Mouse (Mus musculus): ENCODE measurements around the gene Slc4a3. TPM values are rescaled to one million over a fixed set of nuclear protein-coding genes. Genes with fewer than 3 reads are reported as not detected.

Slc4a3 gene
- polyA plus RNA-seq, 1 experiment from 2014 or later, result 4.0 TPM

GRCm38 (mm10) chr1:75561898-75562238 lies 15.8 kb downstream of the Slc4a3 start:
- no peaks in the 10 kb centered on the region for H3K4me1 ChIP-seq (replicated peaks; ENCODE audit: control insufficient read depth, insufficient read depth, low read length)
- no peaks in the 10 kb centered on the region for H3K36me3 ChIP-seq (ENCODE audit: control insufficient read depth, insufficient read depth)
- no peak for ATAC-seq
- no peaks in the 10 kb centered on the region for H3K27me3 ChIP-seq (replicated peaks; ENCODE audit: control insufficient read depth, insufficient read depth, low read length)
- H3K9ac ChIP-seq (ENCODE audit: low read depth, low read length), result no peak overlapping the region
- 34% methylated on average over 1 of the region's 1 CpGs for WGBS
- H3K27ac ChIP-seq (ENCODE audit: low read depth, low read length), result no peak overlapping the region
- TF ChIP-seq CTCF (IDR thresholded peaks at IDR 0.05; ENCODE audit: low read depth), result no peak
- no peak overlapping the region for H3K4me3 ChIP-seq (ENCODE audit: low read depth, low read length)
- no peak overlapping the region for H3K4me2 ChIP-seq (replicated peaks; ENCODE audit: low read depth)
- no peaks in the 10 kb centered on the region for H3K9me3 ChIP-seq (ENCODE audit: control insufficient read depth)

GRCm38 (mm10) chr1:75564102-75564501 lies 18.0 kb downstream of the Slc4a3 start:
- no peaks in the 10 kb centered on the region for H3K4me1 ChIP-seq (replicated peaks; ENCODE audit: control insufficient read depth, insufficient read depth, low read length)
- H3K36me3 ChIP-seq (ENCODE audit: control insufficient read depth, insufficient read depth), result no peaks in the 10 kb centered on the region
- no peak overlapping the region for H3K9ac ChIP-seq (ENCODE audit: low read depth, low read length)
- H3K27ac ChIP-seq (ENCODE audit: low read depth, low read length), result no peak overlapping the region
- H3K4me2 ChIP-seq (replicated peaks; ENCODE audit: low read depth), result no peak overlapping the region
- no peaks in the 10 kb centered on the region for H3K9me3 ChIP-seq (ENCODE audit: control insufficient read depth)
- TF ChIP-seq CTCF (IDR thresholded peaks at IDR 0.05; ENCODE audit: low read depth), result no peak
- no peaks in the 10 kb centered on the region for H3K27me3 ChIP-seq (replicated peaks; ENCODE audit: control insufficient read depth, insufficient read depth, low read length)
- WGBS, result 85% methylated on average over 2 of the region's 2 CpGs
- ATAC-seq, result no peak
- no peak overlapping the region for H3K4me3 ChIP-seq (ENCODE audit: low read depth, low read length)

GRCm38 (mm10) chr1:75564916-75565315 lies 18.9 kb downstream of the Slc4a3 start:
- Histone ChIP-seq H3K36me3 (ENCODE audit: control insufficient read depth, insufficient read depth) (no peaks in the 10 kb centered on the region), H3K9me3 (ENCODE audit: control insufficient read depth) (no peaks in the 10 kb centered on the region), H3K27me3 (replicated peaks; ENCODE audit: control insufficient read depth, insufficient read depth, low read length) (no peaks in the 10 kb centered on the region), H3K27ac (ENCODE audit: low read depth, low read length) (no peak overlapping the region), H3K9ac (ENCODE audit: low read depth, low read length) (no peak overlapping the region), H3K4me1 (replicated peaks; ENCODE audit: control insufficient read depth, insufficient read depth, low read length) (no peaks in the 10 kb centered on the region), H3K4me2 (replicated peaks; ENCODE audit: low read depth) (no peak overlapping the region), H3K4me3 (ENCODE audit: low read depth, low read length) (no peak overlapping the region)
- ATAC-seq, result no peak
- no peak for TF ChIP-seq CTCF (IDR thresholded peaks at IDR 0.05; ENCODE audit: low read depth)
- WGBS, result 35% methylated on average over 5 of the region's 5 CpGs

DNA sequence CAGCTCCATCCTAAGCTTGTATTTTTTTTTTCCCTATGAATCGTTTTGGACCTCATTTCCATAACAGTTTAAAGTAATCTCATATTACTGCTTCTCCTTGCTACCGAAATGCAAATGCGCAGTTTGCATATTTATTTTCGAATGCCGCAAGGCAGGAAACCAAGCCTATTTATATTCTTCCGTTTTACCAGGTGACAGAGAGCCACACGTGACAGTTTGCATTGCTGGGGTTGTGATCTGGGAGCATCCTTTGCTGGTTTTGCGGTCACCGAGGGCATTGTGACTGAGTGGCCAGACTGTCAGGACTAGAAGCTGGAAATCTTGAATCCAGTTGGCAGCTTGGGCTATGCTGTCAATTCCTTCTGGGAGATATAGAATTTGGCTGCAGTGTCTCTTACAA lies 19.6 kb downstream of the Slc4a3 start:
- Histone ChIP-seq H3K27ac (ENCODE audit: low read depth, low read length) (no peak overlapping the region), H3K4me2 (replicated peaks; ENCODE audit: low read depth) (no peak overlapping the region), H3K9me3 (ENCODE audit: control insufficient read depth) (no peaks in the 10 kb centered on the region), H3K27me3 (replicated peaks; ENCODE audit: control insufficient read depth, insufficient read depth, low read length) (no peaks in the 10 kb centered on the region), H3K9ac (ENCODE audit: low read depth, low read length) (no peak overlapping the region), H3K4me1 (replicated peaks; ENCODE audit: control insufficient read depth, insufficient read depth, low read length) (no peaks in the 10 kb centered on the region), H3K36me3 (ENCODE audit: control insufficient read depth, insufficient read depth) (no peaks in the 10 kb centered on the region), H3K4me3 (ENCODE audit: low read depth, low read length) (no peak overlapping the region)
- no peak for TF ChIP-seq CTCF (IDR thresholded peaks at IDR 0.05; ENCODE audit: low read depth)
- WGBS, result 68% methylated on average over 9 of the region's 9 CpGs
- no peak for ATAC-seq

DNA sequence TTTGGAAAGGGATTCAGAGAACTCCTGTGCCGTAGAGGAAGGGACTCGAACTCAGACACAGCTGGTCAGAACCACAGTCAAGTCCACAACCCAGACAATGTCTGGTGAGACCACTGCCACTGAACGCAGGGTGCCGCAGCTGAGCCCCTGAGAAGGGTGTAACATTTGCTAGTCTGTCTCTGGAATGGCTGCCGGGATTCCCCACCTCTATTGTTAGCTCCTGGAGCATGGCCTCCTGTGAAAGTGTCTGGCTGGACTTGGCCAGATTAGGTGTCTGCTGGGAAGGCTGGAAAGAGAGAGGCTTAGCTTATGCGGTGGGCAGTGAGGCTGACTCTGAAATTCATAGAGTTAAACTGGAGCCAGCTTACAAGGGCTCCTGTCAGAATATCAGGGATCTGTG lies 24.3 kb downstream of the Slc4a3 start:
- Histone ChIP-seq H3K27ac (ENCODE audit: low read depth, low read length) (no peak overlapping the region), H3K27me3 (replicated peaks; ENCODE audit: control insufficient read depth, insufficient read depth, low read length) (no peaks in the 10 kb centered on the region), H3K4me1 (replicated peaks; ENCODE audit: control insufficient read depth, insufficient read depth, low read length) (no peaks in the 10 kb centered on the region), H3K36me3 (ENCODE audit: control insufficient read depth, insufficient read depth) (no peaks in the 10 kb centered on the region), H3K4me3 (ENCODE audit: low read depth, low read length) (no peak overlapping the region), H3K9me3 (ENCODE audit: control insufficient read depth) (no peaks in the 10 kb centered on the region), H3K4me2 (replicated peaks; ENCODE audit: low read depth) (no peak overlapping the region), H3K9ac (ENCODE audit: low read depth, low read length) (no peak overlapping the region)
- no peak for ATAC-seq
- no peak for TF ChIP-seq CTCF (IDR thresholded peaks at IDR 0.05; ENCODE audit: low read depth)
- WGBS, result 60% methylated on average over 6 of the region's 6 CpGs

GRCm38 (mm10) chr1:75572776-75573175 lies 26.7 kb downstream of the Slc4a3 start:
- no peaks in the 10 kb centered on the region for H3K9me3 ChIP-seq (ENCODE audit: control insufficient read depth)
- no peaks in the 10 kb centered on the region for H3K27me3 ChIP-seq (replicated peaks; ENCODE audit: control insufficient read depth, insufficient read depth, low read length)
- no peaks in the 10 kb centered on the region for H3K4me1 ChIP-seq (replicated peaks; ENCODE audit: control insufficient read depth, insufficient read depth, low read length)
- no peak for ATAC-seq
- 71% methylated on average over 6 of the region's 6 CpGs for WGBS
- no peaks in the 10 kb centered on the region for H3K36me3 ChIP-seq (ENCODE audit: control insufficient read depth, insufficient read depth)
- no peak for TF ChIP-seq CTCF (IDR thresholded peaks at IDR 0.05; ENCODE audit: low read depth)
- H3K4me2 ChIP-seq (replicated peaks; ENCODE audit: low read depth), result no peak overlapping the region
- no peak overlapping the region for H3K4me3 ChIP-seq (ENCODE audit: low read depth, low read length)
- H3K27ac ChIP-seq (ENCODE audit: low read depth, low read length), result no peak overlapping the region
- H3K9ac ChIP-seq (ENCODE audit: low read depth, low read length), result no peak overlapping the region

DNA sequence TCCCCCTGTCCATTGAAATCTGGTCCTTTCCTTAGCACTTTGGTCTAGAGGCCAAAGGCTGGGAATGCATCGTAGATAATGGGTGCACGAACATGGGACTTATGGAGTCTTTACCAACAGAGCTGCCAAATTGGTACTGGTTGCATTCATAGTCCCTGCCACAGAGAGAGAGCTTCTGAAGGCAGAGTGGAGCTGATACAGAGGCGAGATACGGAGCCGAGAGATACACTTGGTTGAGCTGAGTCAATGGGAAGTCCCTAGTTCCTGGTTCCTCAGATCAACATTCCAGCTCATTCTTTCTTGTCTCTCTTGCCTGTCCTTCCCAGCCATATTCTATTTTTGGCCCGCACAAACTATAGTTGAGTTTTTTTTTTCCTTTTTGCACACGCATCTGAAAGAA lies 27.6 kb downstream of the Slc4a3 start:
- no peak for ATAC-seq
- no peaks in the 10 kb centered on the region for H3K27me3 ChIP-seq (replicated peaks; ENCODE audit: control insufficient read depth, insufficient read depth, low read length)
- no peaks in the 10 kb centered on the region for H3K9me3 ChIP-seq (ENCODE audit: control insufficient read depth)
- H3K4me1 ChIP-seq (replicated peaks; ENCODE audit: control insufficient read depth, insufficient read depth, low read length), result no peaks in the 10 kb centered on the region
- TF ChIP-seq CTCF (IDR thresholded peaks at IDR 0.05; ENCODE audit: low read depth), result no peak
- no peak overlapping the region for H3K4me3 ChIP-seq (ENCODE audit: low read depth, low read length)
- H3K4me2 ChIP-seq (replicated peaks; ENCODE audit: low read depth), result no peak overlapping the region
- H3K36me3 ChIP-seq (ENCODE audit: control insufficient read depth, insufficient read depth), result no peaks in the 10 kb centered on the region
- no peak overlapping the region for H3K9ac ChIP-seq (ENCODE audit: low read depth, low read length)
- 84% methylated on average over 7 of the region's 7 CpGs for WGBS
- no peak overlapping the region for H3K27ac ChIP-seq (ENCODE audit: low read depth, low read length)

Data from intestine, postnatal 0 days (tissue).